Mouse (Mus musculus) liver, adult 2 months (tissue): ENCODE results near the gene Ano6. TPM values are rescaled to one million over a fixed set of nuclear protein-coding genes. Genes with fewer than 3 reads are reported as not detected.

Source experiments
- DNase-seq: peaks from one replicate; pipeline ENCODE4 v3.0.0-alpha.2; 2011; ENCODE audit warnings: low read depth, low spot score; ENCODE audit errors: extremely low read depth
- H3K27ac ChIP-seq: fragments of 200-500 bp; replicated peaks from 2 replicates; pipeline ENCODE4 v1.5.1; 2012; ENCODE audit warnings: low read depth, mild to moderate bottlenecking, control low read depth, inconsistent platforms, low read length; ENCODE audit not compliant: insufficient read depth
- H3K27me3 ChIP-seq: fragments of 200-500 bp; 2 replicates; pipeline ENCODE4 v1.6.1; 2012; ENCODE audit warnings: mild to moderate bottlenecking, moderate library complexity, low read length, inconsistent platforms; ENCODE audit not compliant: control insufficient read depth, insufficient read depth
- H3K36me3 ChIP-seq: fragments of 200-500 bp; 2 replicates; pipeline ENCODE4 v1.6.1; 2012; ENCODE audit warnings: low read length, inconsistent platforms; ENCODE audit not compliant: control insufficient read depth, insufficient read depth
- H3K4me1 ChIP-seq: fragments of 200-500 bp; 2 replicates; pipeline ENCODE4 v1.6.1; 2011; ENCODE audit warnings: low read length; ENCODE audit not compliant: control insufficient read depth, insufficient read depth
- H3K4me3 ChIP-seq: fragments of 200-500 bp; 2 replicates; pipeline ENCODE4 v1.5.1; 2011; ENCODE audit warnings: low read depth, mild to moderate bottlenecking, control low read depth, low read length, moderate library complexity; ENCODE audit not compliant: insufficient read depth
- H3K79me2 ChIP-seq: fragments of 200-500 bp; 2 replicates; pipeline ENCODE4 v1.6.1; 2012; ENCODE audit warnings: inconsistent platforms, mild to moderate bottlenecking, low read length, moderate library complexity; ENCODE audit not compliant: control insufficient read depth, insufficient read depth
- H3K9ac ChIP-seq: fragments of 200-500 bp; 2 replicates; pipeline ENCODE4 v1.6.1; 2012; ENCODE audit warnings: low read depth, mild to moderate bottlenecking, control low read depth, inconsistent platforms, low read length
- CTCF ChIP-seq: fragments of 200-500 bp; IDR thresholded peaks from 2 replicates; pipeline ENCODE4 v1.5.1; 2011; ENCODE audit warnings: low read depth, low read length, control low read depth
- POLR2A ChIP-seq: fragments of 200-500 bp; IDR thresholded peaks from 2 replicates; pipeline ENCODE4 v1.6.1; 2011; ENCODE audit warnings: low read length, control low read depth; ENCODE audit not compliant: insufficient read depth; ENCODE audit errors: extremely low read depth
- WGBS: fragments of 180-500 bp; shearing (Covaris S2); methylation state at CpG from one replicate; pipeline ENCODE4 v1.1.7; 2018; 5-methylcytosine and 5-hydroxymethylcytosine counted together
- polyA plus RNA-seq: library from polyadenylated mRNA; depleted of rRNA; stranded (reverse); fragments of >200 nt; gene quantifications from 2 replicates; pipeline ENCODE4 v1.2.3, GENCODE M21; 2012
- total RNA-seq: library from RNA; depleted of rRNA; stranded (reverse); fragments of >200 nt; gene quantifications from 2 replicates; pipeline ENCODE4 v1.2.3, GENCODE M21; 2014

Gene Ano6
- total and polyA plus RNA-seq, 2 experiments, result 3.3 to 4.1 TPM

DNA sequence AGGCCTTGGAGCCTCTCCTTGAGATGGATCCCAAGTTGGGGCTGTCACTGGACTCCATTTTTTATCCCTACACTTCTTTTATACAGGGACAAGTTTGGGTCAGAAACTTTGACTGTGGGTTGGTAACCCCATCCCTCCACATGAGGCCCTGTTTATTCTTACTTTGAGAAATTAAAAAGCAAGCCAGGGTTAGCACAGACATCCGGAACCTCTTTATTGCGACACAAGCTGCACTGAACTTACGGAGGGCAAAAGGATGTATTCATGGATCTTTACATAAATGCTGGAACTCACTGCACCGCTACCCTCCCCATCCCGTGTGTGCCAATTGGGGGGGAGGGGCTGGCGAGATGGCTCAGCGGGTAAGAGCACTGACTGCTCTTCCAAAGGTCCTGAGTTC, 105.1 kb downstream of the Ano6 start:
- no peak for DNase-seq
- Histone ChIP-seq H3K9ac (no peak overlapping the region), H3K79me2 (no peaks in the 10 kb centered on the region), H3K4me3 (no peak overlapping the region), H3K36me3 (no peaks in the 10 kb centered on the region), H3K27ac (no peak overlapping the region), H3K4me1 (peaks cover 9% of the 10 kb centered on the region; the same call in 1 of the 2 replicates), H3K27me3 (no peaks in the 10 kb centered on the region)
- TF ChIP-seq CTCF (0 out of 2 replicates have a peak, but pooled peaks have one; percentile 1), POLR2A (no peak)
- WGBS, result 66% methylated on average over 7 of the region's 7 CpGs

DNA sequence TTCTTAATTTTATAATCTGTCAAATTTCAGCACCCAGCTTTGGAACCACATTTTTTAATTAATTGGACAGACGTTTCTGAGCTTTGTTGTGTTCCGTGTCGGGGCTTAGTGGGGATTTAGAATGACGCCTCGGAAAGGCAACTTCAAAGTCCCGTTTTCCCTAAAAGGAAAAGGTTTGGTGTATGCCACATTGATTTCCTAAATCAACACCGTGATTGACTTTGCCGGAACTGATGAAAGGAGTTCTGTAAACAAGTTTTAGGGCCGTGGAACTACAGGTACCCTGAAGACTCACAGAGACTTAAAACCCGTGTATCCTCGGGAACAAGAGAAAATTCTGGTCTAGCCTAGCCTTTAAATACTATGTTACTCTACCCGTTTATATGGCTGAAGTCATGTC, 107.0 kb downstream of the Ano6 start:
- H3K79me2 ChIP-seq, result no peaks in the 10 kb centered on the region
- 27% methylated on average over 12 of the region's 12 CpGs for WGBS
- H3K27ac ChIP-seq, result peak overlapping the region; percentile 32
- no peaks in the 10 kb centered on the region for H3K36me3 ChIP-seq
- H3K4me1 ChIP-seq, result peaks cover 9% of the 10 kb centered on the region; the same call in 1 of the 2 replicates
- DNase-seq, result peak; percentile 94
- H3K9ac ChIP-seq, result 0 out of 2 replicates have a peak overlapping the region, but pooled peaks have one; percentile 50
- H3K4me3 ChIP-seq, result peak overlapping the region; percentile 32; the same call in 1 of the 2 replicates
- TF ChIP-seq CTCF (no peak), POLR2A (no peak)
- no peaks in the 10 kb centered on the region for H3K27me3 ChIP-seq

DNA sequence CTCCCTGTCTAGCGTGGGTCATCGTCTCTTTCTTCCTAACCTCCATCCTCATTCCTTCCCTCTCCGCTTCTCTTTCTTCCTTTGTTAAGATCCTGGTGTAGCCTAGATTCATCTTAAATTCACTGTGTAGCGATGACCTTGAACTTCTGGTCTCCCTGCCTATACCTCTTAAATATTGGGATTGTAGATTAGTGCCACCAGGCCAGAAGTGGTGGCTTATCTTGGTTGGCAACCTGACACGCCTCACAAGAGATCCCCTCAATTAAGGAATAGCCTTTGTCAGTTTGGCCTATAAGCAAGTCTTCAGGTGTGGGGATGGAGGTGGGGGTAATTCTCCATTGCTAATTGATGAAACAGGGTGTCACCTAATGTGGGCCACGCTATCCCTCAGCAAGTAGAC, 107.8 kb downstream of the Ano6 start:
- Histone ChIP-seq H3K9ac (no peak overlapping the region), H3K79me2 (no peaks in the 10 kb centered on the region), H3K27me3 (no peaks in the 10 kb centered on the region), H3K36me3 (no peaks in the 10 kb centered on the region), H3K4me3 (no peak overlapping the region), H3K27ac (no peak overlapping the region; the same call in 1 of the 2 replicates), H3K4me1 (peaks cover 9% of the 10 kb centered on the region; the same call in 1 of the 2 replicates)
- no peak for DNase-seq
- 94% methylated on average over 6 of the region's 6 CpGs for whole genome bisulfite sequencing
- TF ChIP-seq POLR2A (no peak), CTCF (no peak)

DNA sequence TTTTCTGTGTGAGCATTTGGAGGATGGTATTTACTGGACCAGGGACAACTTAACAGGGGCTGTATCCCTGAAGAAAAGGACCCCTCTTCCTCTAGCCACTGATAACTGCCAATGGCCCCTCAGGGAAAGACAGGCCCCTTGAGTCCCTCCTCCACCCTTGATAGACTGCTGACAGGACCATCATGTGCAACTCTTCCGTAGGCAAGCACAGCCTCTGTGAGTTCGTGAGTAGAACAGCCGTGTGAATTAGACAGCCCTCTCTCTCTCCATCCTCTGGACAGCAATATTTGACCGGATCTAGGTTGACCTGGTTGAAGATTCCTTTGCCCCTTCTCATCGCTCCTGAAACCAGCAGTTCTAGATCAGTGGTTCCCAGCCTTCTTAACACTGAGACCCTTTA, 111.8 kb downstream of the Ano6 start:
- Histone ChIP-seq H3K36me3 (no peaks in the 10 kb centered on the region), H3K27ac (no peak overlapping the region), H3K79me2 (no peaks in the 10 kb centered on the region), H3K4me1 (peaks cover 7% of the 10 kb centered on the region), H3K27me3 (no peaks in the 10 kb centered on the region), H3K9ac (no peak overlapping the region), H3K4me3 (no peak overlapping the region)
- TF ChIP-seq POLR2A (no peak), CTCF (no peak)
- 90% methylated on average over 5 of the region's 5 CpGs for WGBS
- no peak for DNase-seq

DNA sequence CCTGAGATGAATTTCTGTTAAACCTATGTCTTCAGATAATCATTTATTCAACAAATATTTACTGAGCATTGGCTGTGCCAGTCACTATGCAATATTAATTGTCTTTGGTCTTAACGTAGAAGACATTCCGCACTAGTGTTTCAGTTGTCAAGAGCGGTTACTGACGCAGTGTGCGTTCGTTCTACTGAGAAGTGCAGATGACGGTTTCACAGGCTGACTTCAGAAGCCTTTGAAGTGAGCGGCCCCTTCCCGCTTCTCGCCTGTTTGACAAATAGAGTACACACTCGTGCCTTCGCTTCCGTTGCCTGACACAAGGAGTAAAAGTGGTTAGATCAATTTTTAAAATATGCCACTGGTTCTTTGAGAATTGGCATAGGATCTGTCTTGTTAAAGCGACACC, 113.6 kb downstream of the Ano6 start:
- 30% methylated on average over 14 of the region's 14 CpGs for WGBS
- TF ChIP-seq CTCF (no peak), POLR2A (no peak)
- Histone ChIP-seq H3K27me3 (no peaks in the 10 kb centered on the region), H3K9ac (no peak overlapping the region), H3K79me2 (no peaks in the 10 kb centered on the region), H3K4me3 (no peak overlapping the region), H3K4me1 (peaks cover 1% of the 10 kb centered on the region), H3K36me3 (no peaks in the 10 kb centered on the region), H3K27ac (no peak overlapping the region)
- DNase-seq, result no peak

DNA sequence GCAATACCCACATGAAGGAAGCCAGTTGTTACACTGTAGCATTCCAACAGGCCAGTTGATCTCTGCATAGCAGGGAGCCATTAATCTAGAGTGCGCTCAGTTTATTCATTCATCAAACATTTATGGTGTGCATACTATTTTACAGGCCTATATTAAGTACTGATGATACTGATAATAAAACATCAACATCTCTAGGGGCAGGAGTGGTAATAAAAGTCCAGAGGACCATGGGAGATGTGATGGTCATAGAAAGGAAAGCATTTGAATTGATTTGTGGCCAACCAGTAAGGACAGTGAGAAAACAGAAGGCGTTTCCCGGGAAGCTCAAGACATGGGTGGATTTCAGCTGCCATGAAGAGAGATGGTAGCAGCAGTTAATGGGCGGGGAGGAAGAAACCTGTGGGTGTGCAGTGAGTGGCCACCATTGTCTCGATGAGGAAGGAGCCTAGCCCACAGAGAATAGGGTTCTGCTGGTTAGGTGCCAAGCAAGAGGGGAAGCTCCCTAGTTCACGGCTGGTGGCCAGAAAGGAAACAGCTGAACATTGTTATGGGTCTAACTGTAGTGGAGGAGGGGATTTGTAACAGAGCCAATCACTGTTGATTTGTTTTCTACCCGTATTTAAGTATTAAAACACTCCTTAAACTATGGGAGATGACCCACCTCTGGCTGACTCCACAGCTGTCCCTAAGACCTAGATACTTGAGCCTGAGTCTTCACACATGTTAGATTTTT, 115.5 kb downstream of the Ano6 start:
- no peak for DNase-seq
- no peaks in the 10 kb centered on the region for H3K36me3 ChIP-seq
- no peak overlapping the region for H3K27ac ChIP-seq
- H3K27me3 ChIP-seq, result no peaks in the 10 kb centered on the region
- no peak for TF ChIP-seq CTCF
- TF ChIP-seq POLR2A, result no peak
- H3K79me2 ChIP-seq, result no peaks in the 10 kb centered on the region
- H3K4me1 ChIP-seq, result peaks cover 1% of the 10 kb centered on the region
- WGBS, result 74% methylated on average over 7 of the region's 7 CpGs
- no peak overlapping the region for H3K4me3 ChIP-seq
- H3K9ac ChIP-seq, result no peak overlapping the region
